Mouse (Mus musculus) hindbrain, postnatal 0 days (tissue): ENCODE measurements around the gene Atf3. TPM values are rescaled to one million over a fixed set of nuclear protein-coding genes. Genes with fewer than 3 reads are reported as not detected.

Experiments used
- ATAC-seq: fragments of 200-750 bp; cut with Nextera tagmentation; 2 replicates; pipeline ENCODE4 v1.8.0; 2017; ENCODE audit warnings: mild to moderate bottlenecking, moderate TSS enrichment, moderate library complexity
- DNase-seq: peaks from one replicate; pipeline ENCODE4 v3.0.0-alpha.2; 2015; ENCODE audit warnings: low spot score
- H3K27ac ChIP-seq: fragments of 300-500 bp; sonication (generic); 2 replicates; pipeline ENCODE4 v1.5.1; 2014; ENCODE audit warnings: mild to moderate bottlenecking
- H3K27me3 ChIP-seq: fragments of 300-500 bp; sonication (generic); 2 replicates; pipeline ENCODE4 v1.6.1; 2014; ENCODE audit warnings: low read length, mixed read lengths; ENCODE audit not compliant: insufficient read depth
- H3K36me3 ChIP-seq: fragments of 300-500 bp; sonication (generic); 2 replicates; pipeline ENCODE4 v1.6.1; 2014; ENCODE audit warnings: low read length, mixed read lengths; ENCODE audit not compliant: insufficient read depth
- H3K4me1 ChIP-seq: fragments of 300-500 bp; sonication (generic); 2 replicates; pipeline ENCODE4 v1.6.1; 2014; ENCODE audit warnings: antibody characterized with exemption, low read length, mixed read lengths; ENCODE audit not compliant: insufficient read depth
- H3K4me2 ChIP-seq: fragments of 300-500 bp; sonication (generic); 2 replicates; pipeline ENCODE4 v1.6.1; 2014; ENCODE audit warnings: low read depth, mild to moderate bottlenecking, low read length, moderate library complexity, mixed read lengths
- H3K4me3 ChIP-seq: fragments of 300-500 bp; sonication (generic); 2 replicates; pipeline ENCODE4 v1.5.1; 2014; ENCODE audit warnings: low read length
- H3K9ac ChIP-seq: fragments of 300-500 bp; sonication (generic); replicated peaks from 2 replicates; pipeline ENCODE4 v1.6.1; 2014; ENCODE audit warnings: mild to moderate bottlenecking, low read length, moderate library complexity, mixed read lengths
- H3K9me3 ChIP-seq: fragments of 300-500 bp; sonication (generic); 2 replicates; pipeline ENCODE4 v1.6.1; 2016; ENCODE audit warnings: low read length, mixed read lengths
- CTCF ChIP-seq: IDR thresholded peaks from 2 replicates; pipeline ENCODE4 v1.5.1; 2016; ENCODE audit warnings: antibody characterized with exemption, control low read depth, low read depth
- WGBS: fragments of 180-500 bp; shearing (Covaris S2); extraction: QIAGEN DNeasy Blood & Tissue Kit; methylation state at CpG from one replicate; pipeline ENCODE4 v1.1.7; 2014; 5-methylcytosine and 5-hydroxymethylcytosine counted together
- polyA plus RNA-seq: library from polyadenylated mRNA; unstranded; fragments of >200 nt; fragmentation: Nextera tagmentation; extraction: Ambion mirVana; gene quantifications from 2 replicates; pipeline ENCODE4 v1.2.1, GENCODE M21; 2015
- total RNA-seq: library from RNA; depleted of rRNA; stranded (reverse); fragments of >200 nt; gene quantifications from 2 replicates; pipeline ENCODE4 v1.2.3, GENCODE M21; 2014

The Atf3 gene
- total and polyA plus RNA-seq, 2 experiments from 2014 or later = 1.6 to 1.8 TPM

GRCm38 (mm10) chr1:191223930-191224301 is 6.1 kb upstream of the Atf3 start:
- Histone ChIP-seq H3K9ac (peak overlapping the region; percentile 76), H3K4me1 (peaks cover 9% of the 10 kb centered on the region; the same call in 1 of the 2 replicates), H3K4me3 (peak overlapping the region; percentile 89), H3K4me2 (peak overlapping the region; percentile 99), H3K27ac (peak overlapping the region; percentile 22; the same call in 1 of the 2 replicates), H3K9me3 (no peaks in the 10 kb centered on the region), H3K36me3 (no peaks in the 10 kb centered on the region), H3K27me3 (no peaks in the 10 kb centered on the region)
- peak; percentile 85 for ATAC-seq
- no peak for TF ChIP-seq CTCF
- DNase-seq = no peak
- WGBS = 43% methylated on average over 10 of the region's 10 CpGs

GRCm38 (mm10) chr1:191222031-191222430 is 4.2 kb upstream of the Atf3 start:
- peaks cover 9% of the 10 kb centered on the region; the same call in 1 of the 2 replicates for H3K4me1 ChIP-seq
- no peaks in the 10 kb centered on the region for H3K9me3 ChIP-seq
- no peak for TF ChIP-seq CTCF
- H3K36me3 ChIP-seq = no peaks in the 10 kb centered on the region
- ATAC-seq = no peak
- no peak for DNase-seq
- no peaks in the 10 kb centered on the region for H3K27me3 ChIP-seq
- no peak overlapping the region for H3K4me2 ChIP-seq
- H3K9ac ChIP-seq = no peak overlapping the region
- WGBS = 85% methylated on average over 4 of the region's 4 CpGs
- no peak overlapping the region for H3K4me3 ChIP-seq
- no peak overlapping the region for H3K27ac ChIP-seq

- Histone ChIP-seq H3K4me1 (peaks cover 9% of the 10 kb centered on the region; the same call in 1 of the 2 replicates), H3K9me3 (no peaks in the 10 kb centered on the region), H3K9ac (no peak overlapping the region), H3K4me2 (no peak overlapping the region), H3K27ac (no peak overlapping the region), H3K4me3 (no peak overlapping the region), H3K36me3 (no peaks in the 10 kb centered on the region), H3K27me3 (no peaks in the 10 kb centered on the region)
- DNase-seq = no peak
- ATAC-seq = no peak
- no peak for TF ChIP-seq CTCF
- 68% methylated on average over 8 of the region's 8 CpGs for WGBS
Measured at GRCm38 (mm10) chr1:191220588-191220987, 2.7 kb upstream of the Atf3 start.

GRCm38 (mm10) chr1:191219748-191220147 is 1.9 kb upstream of the Atf3 start:
- Histone ChIP-seq H3K4me2 (no peak overlapping the region), H3K9me3 (no peaks in the 10 kb centered on the region), H3K27ac (no peak overlapping the region), H3K4me1 (peaks cover 3% of the 10 kb centered on the region; the same call in 1 of the 2 replicates), H3K4me3 (no peak overlapping the region), H3K36me3 (no peaks in the 10 kb centered on the region), H3K9ac (no peak overlapping the region), H3K27me3 (no peaks in the 10 kb centered on the region)
- DNase-seq (no peak), ATAC-seq (no peak)
- TF ChIP-seq CTCF = no peak
- 88% methylated on average over 1 of the region's 1 CpGs for WGBS

- no peak for TF ChIP-seq CTCF
- Histone ChIP-seq H3K9me3 (no peaks in the 10 kb centered on the region), H3K27ac (no peak overlapping the region), H3K36me3 (no peaks in the 10 kb centered on the region), H3K4me3 (no peak overlapping the region), H3K4me2 (no peak overlapping the region), H3K9ac (no peak overlapping the region), H3K27me3 (no peaks in the 10 kb centered on the region), H3K4me1 (no peaks in the 10 kb centered on the region)
- ATAC-seq = no peak
- DNase-seq = no peak
- WGBS = 86% methylated on average over 5 of the region's 5 CpGs
Measured at GRCm38 (mm10) chr1:191218583-191218982, 744 bp upstream of the Atf3 start.

GRCm38 (mm10) chr1:191215776-191216661 is 1.8 kb downstream of the Atf3 start:
- Histone ChIP-seq H3K9ac (no peak overlapping the region), H3K4me2 (no peak overlapping the region), H3K9me3 (no peaks in the 10 kb centered on the region), H3K4me3 (no peak overlapping the region), H3K4me1 (no peaks in the 10 kb centered on the region), H3K27ac (no peak overlapping the region), H3K27me3 (no peaks in the 10 kb centered on the region), H3K36me3 (no peaks in the 10 kb centered on the region)
- DNase-seq = no peak
- 30% methylated on average over 19 of the region's 19 CpGs for WGBS
- TF ChIP-seq CTCF = no peak
- no peak for ATAC-seq

GRCm38 (mm10) chr1:191211096-191211495 is 6.7 kb downstream of the Atf3 start:
- Histone ChIP-seq H3K36me3 (no peaks in the 10 kb centered on the region), H3K9ac (no peak overlapping the region), H3K4me2 (no peak overlapping the region), H3K27me3 (no peaks in the 10 kb centered on the region), H3K9me3 (no peaks in the 10 kb centered on the region), H3K27ac (no peak overlapping the region), H3K4me1 (no peaks in the 10 kb centered on the region), H3K4me3 (no peak overlapping the region)
- no peak for TF ChIP-seq CTCF
- ATAC-seq = no peak
- DNase-seq = no peak
- 42% methylated on average over 2 of the region's 2 CpGs for WGBS
